Mouse (Mus musculus): ENCODE results near the gene Kcnb1. TPM values are rescaled to one million over a fixed set of nuclear protein-coding genes. Genes with fewer than 3 reads are reported as not detected.
"Not testable (repeated sequence)": the region's sequence is repeated elsewhere in the genome, so short reads cannot be mapped to it uniquely, and the experiment has no call there.

Kcnb1 gene
- total and polyA plus RNA-seq, 2 experiments from 2014 or later: 1.7 to 4.8 TPM

- H3K36me3 ChIP-seq (replicated peaks; ENCODE audit: control insufficient read depth, insufficient read depth, low read length): no peaks in the 10 kb centered on the region
- H3K4me1 ChIP-seq (ENCODE audit: control insufficient read depth, insufficient read depth): peaks cover 30% of the 10 kb centered on the region
- H3K27me3 ChIP-seq (ENCODE audit: control insufficient read depth, insufficient read depth, low read length): 0 out of 2 replicates have a peak, but pooled peaks cover 4% of the 10 kb centered on the region
- TF ChIP-seq CTCF (IDR thresholded peaks at IDR 0.05; ENCODE audit: low read depth) (no peak), EP300 (IDR thresholded peaks at IDR 0.05; ENCODE audit: low read depth) (no peak)
- no peak overlapping the region for H3K4me3 ChIP-seq (ENCODE audit: low read depth, low read length)
- ATAC-seq (ENCODE audit: insufficient read depth, low read depth) (no peak), DNase-seq (ENCODE audit: low spot score) (no peak)
- H3K27ac ChIP-seq (ENCODE audit: low read depth): no peak overlapping the region
- 88% methylated on average over 18 of the region's 18 CpGs for WGBS
- H3K4me2 ChIP-seq (ENCODE audit: low read depth, low read length): no peak overlapping the region
- no peak overlapping the region for H3K9ac ChIP-seq (replicated peaks; ENCODE audit: low read depth, low read length)
- no peaks in the 10 kb centered on the region for H3K9me3 ChIP-seq (replicated peaks; ENCODE audit: control insufficient read depth, low read length)
These were observed 16.1 kb upstream of the Kcnb1 start for GRCm38 (mm10) chr2:167205918-167206629.

- not testable (repeated sequence) for H3K4me2 ChIP-seq (ENCODE audit: low read depth, low read length); ATAC-seq (ENCODE audit: insufficient read depth, low read depth); H3K4me3 ChIP-seq (ENCODE audit: low read depth, low read length); DNase-seq (ENCODE audit: low spot score); H3K36me3 ChIP-seq (replicated peaks; ENCODE audit: control insufficient read depth, insufficient read depth, low read length); H3K9me3 ChIP-seq (replicated peaks; ENCODE audit: control insufficient read depth, low read length); H3K27ac ChIP-seq (ENCODE audit: low read depth); H3K9ac ChIP-seq (replicated peaks; ENCODE audit: low read depth, low read length)
- WGBS: 80% methylated on average over 5 of the region's 5 CpGs
- H3K4me1 ChIP-seq (ENCODE audit: control insufficient read depth, insufficient read depth): peaks cover 23% of the 10 kb centered on the region
- 0 out of 2 replicates have a peak, but pooled peaks cover 11% of the 10 kb centered on the region for H3K27me3 ChIP-seq (ENCODE audit: control insufficient read depth, insufficient read depth, low read length)
These were observed 14.7 kb upstream of the Kcnb1 start for GRCm38 (mm10) chr2:167204686-167205085.

GRCm38 (mm10) chr2:167203505-167204166 lies 13.7 kb upstream of the Kcnb1 start:
- 74% methylated on average over 7 of the region's 7 CpGs for WGBS
- H3K9me3 ChIP-seq (replicated peaks; ENCODE audit: control insufficient read depth, low read length): no peaks in the 10 kb centered on the region
- 0 out of 2 replicates have a peak, but pooled peaks cover 11% of the 10 kb centered on the region for H3K27me3 ChIP-seq (ENCODE audit: control insufficient read depth, insufficient read depth, low read length)
- DNase-seq (ENCODE audit: low spot score) (no peak), ATAC-seq (ENCODE audit: insufficient read depth, low read depth) (no peak)
- H3K36me3 ChIP-seq (replicated peaks; ENCODE audit: control insufficient read depth, insufficient read depth, low read length): no peaks in the 10 kb centered on the region
- TF ChIP-seq EP300 (IDR thresholded peaks at IDR 0.05; ENCODE audit: low read depth) (no peak), CTCF (IDR thresholded peaks at IDR 0.05; ENCODE audit: low read depth) (peak; percentile 55)
- no peak overlapping the region for H3K27ac ChIP-seq (ENCODE audit: low read depth)
- no peak overlapping the region for H3K9ac ChIP-seq (replicated peaks; ENCODE audit: low read depth, low read length)
- no peak overlapping the region for H3K4me3 ChIP-seq (ENCODE audit: low read depth, low read length)
- H3K4me2 ChIP-seq (ENCODE audit: low read depth, low read length): no peak overlapping the region
- H3K4me1 ChIP-seq (ENCODE audit: control insufficient read depth, insufficient read depth): peaks cover 13% of the 10 kb centered on the region

GRCm38 (mm10) chr2:167201463-167202291 lies 11.7 kb upstream of the Kcnb1 start:
- DNase-seq (ENCODE audit: low spot score): no peak
- no peak overlapping the region for H3K4me3 ChIP-seq (ENCODE audit: low read depth, low read length)
- no peaks in the 10 kb centered on the region for H3K4me1 ChIP-seq (ENCODE audit: control insufficient read depth, insufficient read depth)
- TF ChIP-seq EP300 (IDR thresholded peaks at IDR 0.05; ENCODE audit: low read depth): no peak
- TF ChIP-seq CTCF (IDR thresholded peaks at IDR 0.05; ENCODE audit: low read depth): no peak
- H3K36me3 ChIP-seq (replicated peaks; ENCODE audit: control insufficient read depth, insufficient read depth, low read length): no peaks in the 10 kb centered on the region
- no peak for ATAC-seq (ENCODE audit: insufficient read depth, low read depth)
- H3K4me2 ChIP-seq (ENCODE audit: low read depth, low read length): no peak overlapping the region
- H3K9ac ChIP-seq (replicated peaks; ENCODE audit: low read depth, low read length): no peak overlapping the region
- 0 out of 2 replicates have a peak, but pooled peaks cover 11% of the 10 kb centered on the region for H3K27me3 ChIP-seq (ENCODE audit: control insufficient read depth, insufficient read depth, low read length)
- H3K9me3 ChIP-seq (replicated peaks; ENCODE audit: control insufficient read depth, low read length): no peaks in the 10 kb centered on the region
- H3K27ac ChIP-seq (ENCODE audit: low read depth): no peak overlapping the region
- whole genome bisulfite sequencing: 43% methylated on average over 16 of the region's 16 CpGs

- no peak overlapping the region for H3K9ac ChIP-seq (replicated peaks; ENCODE audit: low read depth, low read length)
- TF ChIP-seq CTCF (IDR thresholded peaks at IDR 0.05; ENCODE audit: low read depth) (no peak), EP300 (IDR thresholded peaks at IDR 0.05; ENCODE audit: low read depth) (no peak)
- DNase-seq (ENCODE audit: low spot score): no peak
- H3K27me3 ChIP-seq (ENCODE audit: control insufficient read depth, insufficient read depth, low read length): 0 out of 2 replicates have a peak, but pooled peaks cover 11% of the 10 kb centered on the region
- no peak overlapping the region for H3K4me3 ChIP-seq (ENCODE audit: low read depth, low read length)
- no peak for ATAC-seq (ENCODE audit: insufficient read depth, low read depth)
- H3K9me3 ChIP-seq (replicated peaks; ENCODE audit: control insufficient read depth, low read length): no peaks in the 10 kb centered on the region
- H3K4me1 ChIP-seq (ENCODE audit: control insufficient read depth, insufficient read depth): no peaks in the 10 kb centered on the region
- no peaks in the 10 kb centered on the region for H3K36me3 ChIP-seq (replicated peaks; ENCODE audit: control insufficient read depth, insufficient read depth, low read length)
- WGBS: 60% methylated on average over 13 of the region's 13 CpGs
- H3K4me2 ChIP-seq (ENCODE audit: low read depth, low read length): no peak overlapping the region
- no peak overlapping the region for H3K27ac ChIP-seq (ENCODE audit: low read depth)
These were observed 8.9 kb upstream of the Kcnb1 start for GRCm38 (mm10) chr2:167198660-167199427.
